Mouse (Mus musculus) spleen, adult 2 months (tissue): ENCODE results near the gene Nrros.

Source experiments
- CTCF ChIP-seq: fragments of 200-500 bp; IDR thresholded peaks from 2 replicates; pipeline ENCODE4 v1.5.1; 2011; ENCODE audit warnings: mild to moderate bottlenecking, inconsistent platforms; ENCODE audit not compliant: insufficient read depth, insufficient read length, insufficient replicate concordance; ENCODE audit errors: extremely low read depth
- POLR2A ChIP-seq: fragments of 200-500 bp; IDR thresholded peaks from 2 replicates; pipeline ENCODE4 v1.6.1; 2011; ENCODE audit warnings: low read depth, low read length, inconsistent platforms

- no peak for TF ChIP-seq CTCF
- no peak for TF ChIP-seq POLR2A
These were observed 32.2 kb downstream of the Nrros start for GRCm38 (mm10) chr16:32133148-32133547.
